Mouse (Mus musculus) forebrain, embryonic 15.5 days (tissue): Measurements from ENCODE around the gene Polr2j. TPM values are rescaled to one million over a fixed set of nuclear protein-coding genes. Genes with fewer than 3 reads are reported as not detected.

Source experiments
- ATAC-seq: fragments of 200-750 bp; cut with Nextera tagmentation; replicated peaks from 2 replicates; pipeline ENCODE4 v1.8.0; 2017; ENCODE audit warnings: mild to moderate bottlenecking, moderate TSS enrichment, moderate library complexity
- H3K27ac ChIP-seq: fragments of 300-500 bp; sonication (generic); replicated peaks from 2 replicates; pipeline ENCODE4 v1.5.1; 2015; ENCODE audit warnings: mild to moderate bottlenecking, inconsistent platforms
- H3K27me3 ChIP-seq: fragments of 300-500 bp; sonication (generic); 2 replicates; pipeline ENCODE4 v1.6.1; 2015; ENCODE audit warnings: inconsistent platforms
- H3K36me3 ChIP-seq: fragments of 300-500 bp; sonication (generic); 2 replicates; pipeline ENCODE4 v1.6.1; 2015; ENCODE audit warnings: mild to moderate bottlenecking, inconsistent platforms
- H3K4me1 ChIP-seq: fragments of 300-500 bp; sonication (generic); 2 replicates; pipeline ENCODE4 v1.6.1; 2015; ENCODE audit warnings: inconsistent platforms
- H3K4me2 ChIP-seq: fragments of 300-500 bp; sonication (generic); replicated peaks from 2 replicates; pipeline ENCODE4 v1.6.1; 2015; ENCODE audit warnings: mild to moderate bottlenecking, inconsistent platforms
- H3K4me3 ChIP-seq: fragments of 300-500 bp; sonication (generic); 2 replicates; pipeline ENCODE4 v1.5.1; 2015; ENCODE audit warnings: mild to moderate bottlenecking, inconsistent platforms
- H3K9ac ChIP-seq: fragments of 300-500 bp; sonication (generic); replicated peaks from 2 replicates; pipeline ENCODE4 v1.6.1; 2015; ENCODE audit warnings: mild to moderate bottlenecking, inconsistent platforms
- H3K9me3 ChIP-seq: fragments of 300-500 bp; sonication (generic); 2 replicates; pipeline ENCODE4 v1.6.1; 2016; ENCODE audit warnings: inconsistent platforms
- WGBS: fragments of 180-500 bp; shearing (Covaris S2); methylation state at CpG from one replicate; pipeline ENCODE4 v1.1.7; 2015; ENCODE audit warnings: mixed read lengths; 5-methylcytosine and 5-hydroxymethylcytosine counted together
- polyA plus RNA-seq: library from polyadenylated mRNA; unstranded; fragments of >200 nt; fragmentation: Nextera tagmentation; extraction: Ambion mirVana; gene quantifications from 2 replicates; pipeline ENCODE4 v1.2.1, GENCODE M21; 2015

Gene Polr2j
- polyA plus RNA-seq, 1 experiment from 2014 or later: 230 TPM

DNA sequence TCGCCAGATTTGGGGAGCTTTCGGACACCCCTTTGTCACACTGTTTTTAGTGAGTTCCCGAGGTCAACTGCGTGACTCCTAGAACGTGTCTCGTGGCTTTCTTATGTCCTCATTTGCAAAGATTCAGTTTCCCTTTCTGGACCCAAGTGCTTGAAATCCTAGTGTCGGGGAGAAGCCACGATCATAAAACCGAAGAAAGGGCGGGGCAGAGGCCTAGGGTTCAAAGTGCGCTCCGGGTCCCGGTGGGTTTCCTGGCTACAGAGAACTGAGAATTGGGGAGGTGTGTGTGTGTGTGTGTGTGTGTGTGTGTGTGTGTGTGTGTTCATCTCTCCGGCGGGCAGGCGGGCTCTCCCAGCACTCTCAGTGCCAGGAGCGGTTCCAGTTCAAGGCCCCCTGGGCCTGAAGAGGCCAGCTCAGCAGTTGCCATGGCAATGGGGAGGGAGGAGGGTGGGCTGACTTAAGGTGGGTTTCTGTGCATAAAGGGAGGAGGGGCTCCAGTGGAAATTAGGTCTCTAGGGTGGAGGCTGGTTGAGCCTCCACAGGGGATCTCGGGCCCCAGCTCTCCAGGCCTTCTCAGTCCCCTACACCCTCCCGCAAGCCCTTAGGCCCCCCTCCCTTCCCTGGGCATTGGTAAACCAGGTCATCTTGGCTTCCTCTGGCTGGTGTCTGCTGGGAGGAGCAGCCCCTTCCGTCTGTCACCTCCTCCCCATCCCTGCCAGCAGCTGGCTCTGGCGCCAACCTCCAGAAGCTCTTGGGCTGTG lies 31.4 kb upstream of the Polr2j start:
- H3K9me3 ChIP-seq: no peaks in the 10 kb centered on the region
- WGBS: 7% methylated on average over 20 of the region's 21 CpGs
- no peaks in the 10 kb centered on the region for H3K36me3 ChIP-seq
- peaks cover 21% of the 10 kb centered on the region for H3K4me1 ChIP-seq
- 0 out of 2 replicates have a peak, but pooled peaks cover 9% of the 10 kb centered on the region for H3K27me3 ChIP-seq
- H3K4me3 ChIP-seq: peak overlapping the region; percentile 60
- H3K9ac ChIP-seq: 0 out of 2 replicates have a peak overlapping the region, but pooled peaks have one; percentile 14
- ATAC-seq: no peak
- no peak overlapping the region for H3K27ac ChIP-seq
- peak overlapping the region; percentile 96 for H3K4me2 ChIP-seq

DNA sequence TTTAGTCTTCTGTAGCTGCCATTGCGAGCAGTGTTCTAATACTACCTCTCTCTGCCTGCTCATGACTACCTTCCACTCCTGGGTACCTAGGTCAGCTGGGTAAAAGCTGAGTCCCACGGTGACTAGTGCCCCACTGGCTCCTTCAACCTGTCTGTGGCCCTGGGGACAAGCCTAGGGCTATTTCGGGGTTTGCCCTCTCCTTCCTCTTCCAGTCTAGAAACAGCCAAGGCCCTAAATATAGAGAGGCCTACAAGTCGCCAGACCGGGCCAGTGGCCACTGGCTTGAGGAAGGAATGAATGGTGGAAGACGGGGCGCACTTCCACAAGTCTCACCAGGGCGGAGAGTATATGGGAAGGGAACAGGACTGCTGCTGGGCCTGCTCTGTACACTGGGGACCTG lies 30.1 kb upstream of the Polr2j start:
- ATAC-seq: no peak
- no peaks in the 10 kb centered on the region for H3K36me3 ChIP-seq
- 0 out of 2 replicates have a peak, but pooled peaks cover 9% of the 10 kb centered on the region for H3K27me3 ChIP-seq
- 93% methylated on average over 8 of the region's 8 CpGs for WGBS
- H3K27ac ChIP-seq: no peak overlapping the region
- H3K4me3 ChIP-seq: no peak overlapping the region
- no peak overlapping the region for H3K9ac ChIP-seq
- no peak overlapping the region for H3K4me2 ChIP-seq
- no peaks in the 10 kb centered on the region for H3K9me3 ChIP-seq
- H3K4me1 ChIP-seq: peaks cover 21% of the 10 kb centered on the region

DNA sequence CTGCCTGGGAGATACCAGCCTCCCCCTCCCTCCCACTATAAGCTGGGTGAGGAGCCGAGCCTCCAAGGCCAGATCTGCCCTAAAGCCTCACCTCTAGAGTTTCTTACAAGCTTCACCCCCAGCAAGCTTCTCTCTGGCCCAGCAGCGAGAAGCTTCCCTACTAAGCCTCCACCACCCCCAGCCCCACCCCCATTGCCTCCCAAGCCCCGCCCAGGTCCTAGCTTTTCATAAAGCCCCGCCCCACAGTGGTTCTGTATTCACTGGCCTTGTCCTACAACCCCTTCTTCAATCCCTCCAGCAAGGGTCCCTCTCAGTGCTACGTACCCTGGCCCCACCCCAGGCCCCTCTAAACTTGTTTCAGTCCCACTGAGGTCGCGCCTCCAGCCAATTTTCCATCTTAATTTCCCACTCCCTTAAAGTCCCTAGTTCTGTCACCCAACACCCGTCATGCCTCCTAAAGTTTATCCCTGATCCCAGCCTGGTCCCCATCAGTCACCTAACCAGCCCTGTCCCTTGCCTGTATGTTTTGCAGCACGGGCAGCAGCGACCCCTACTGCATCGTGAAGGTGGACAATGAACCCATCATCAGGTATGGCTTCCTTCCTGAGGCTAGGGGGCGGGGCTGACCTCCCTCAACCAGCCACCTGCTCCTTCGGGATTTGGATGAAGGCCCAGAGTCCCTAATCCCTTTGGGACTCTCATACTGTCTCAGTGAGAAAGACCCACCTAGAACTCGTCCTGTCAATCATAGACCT lies 27.4 kb upstream of the Polr2j start:
- 14% methylated on average over 14 of the region's 14 CpGs for WGBS
- Histone ChIP-seq H3K4me1 (peaks cover 16% of the 10 kb centered on the region), H3K4me3 (no peak overlapping the region), H3K27ac (no peak overlapping the region), H3K9ac (no peak overlapping the region), H3K4me2 (no peak overlapping the region), H3K27me3 (0 out of 2 replicates have a peak, but pooled peaks cover 8% of the 10 kb centered on the region), H3K9me3 (no peaks in the 10 kb centered on the region), H3K36me3 (no peaks in the 10 kb centered on the region)
- no peak for ATAC-seq

DNA sequence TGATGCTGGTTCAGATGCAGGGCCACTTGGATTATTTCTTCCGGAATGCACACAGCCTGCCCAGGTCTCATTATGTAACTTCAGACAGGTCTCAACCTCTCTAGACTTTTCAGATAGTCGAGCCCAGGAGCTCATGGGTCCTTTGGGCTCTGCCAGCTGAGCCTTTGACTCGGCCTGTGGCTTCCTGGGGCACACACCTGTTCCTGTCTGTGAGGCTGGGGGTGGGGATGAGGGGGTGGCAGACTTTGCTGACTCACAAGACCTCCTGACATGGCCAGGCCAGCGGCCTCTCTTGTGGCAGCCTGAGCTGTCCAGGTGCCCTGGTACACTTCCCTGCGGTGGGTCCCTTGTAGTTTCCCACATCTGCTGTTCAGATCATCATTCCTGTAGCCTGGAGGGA lies 24.5 kb upstream of the Polr2j start:
- no peak for ATAC-seq
- Histone ChIP-seq H3K27me3 (no peaks in the 10 kb centered on the region), H3K27ac (no peak overlapping the region), H3K9ac (no peak overlapping the region), H3K9me3 (no peaks in the 10 kb centered on the region), H3K4me1 (no peaks in the 10 kb centered on the region), H3K4me2 (no peak overlapping the region), H3K36me3 (no peaks in the 10 kb centered on the region), H3K4me3 (no peak overlapping the region)
- 74% methylated on average over 5 of the region's 5 CpGs for whole genome bisulfite sequencing

DNA sequence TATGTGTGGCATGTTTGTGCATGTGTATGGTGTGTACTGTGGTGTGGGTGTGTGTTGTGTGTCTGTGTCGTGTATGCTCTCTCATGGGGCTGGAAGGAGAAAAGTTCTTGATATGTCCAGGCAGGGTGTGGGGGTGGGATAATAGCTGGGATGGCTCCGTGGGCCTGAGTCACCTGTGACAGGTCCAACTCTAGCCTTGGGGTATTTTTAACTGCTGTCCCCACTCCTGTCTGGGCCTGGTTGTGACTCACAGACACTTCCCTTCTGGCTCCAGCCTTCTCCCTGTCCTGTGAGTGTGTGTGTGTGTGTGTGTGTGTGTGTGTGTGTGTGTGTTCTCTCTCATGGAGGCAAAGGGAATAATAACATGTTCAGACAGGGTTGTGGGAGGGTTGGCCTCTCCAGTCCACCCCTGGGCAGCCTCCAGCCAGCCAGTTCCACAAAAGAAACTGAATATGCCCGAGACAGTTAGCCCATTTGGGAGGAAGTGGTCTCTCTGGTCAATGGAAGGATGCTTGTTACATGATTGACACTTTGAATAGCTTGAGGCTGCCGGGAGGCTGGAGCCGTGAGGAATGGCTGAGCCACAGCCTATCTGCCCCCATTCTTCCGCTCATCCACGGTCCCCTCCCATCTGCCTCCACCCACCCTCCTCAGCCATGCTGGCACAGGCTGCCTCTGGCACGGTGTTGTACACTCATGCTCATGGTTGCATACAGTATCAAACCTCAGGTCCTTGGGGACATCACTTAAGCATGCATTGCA lies 22.0 kb upstream of the Polr2j start:
- H3K4me2 ChIP-seq: no peak overlapping the region
- no peaks in the 10 kb centered on the region for H3K27me3 ChIP-seq
- ATAC-seq: no peak
- no peaks in the 10 kb centered on the region for H3K4me1 ChIP-seq
- H3K4me3 ChIP-seq: no peak overlapping the region
- no peak overlapping the region for H3K27ac ChIP-seq
- H3K36me3 ChIP-seq: no peaks in the 10 kb centered on the region
- no peak overlapping the region for H3K9ac ChIP-seq
- WGBS: 48% methylated on average over 8 of the region's 8 CpGs
- no peaks in the 10 kb centered on the region for H3K9me3 ChIP-seq

DNA sequence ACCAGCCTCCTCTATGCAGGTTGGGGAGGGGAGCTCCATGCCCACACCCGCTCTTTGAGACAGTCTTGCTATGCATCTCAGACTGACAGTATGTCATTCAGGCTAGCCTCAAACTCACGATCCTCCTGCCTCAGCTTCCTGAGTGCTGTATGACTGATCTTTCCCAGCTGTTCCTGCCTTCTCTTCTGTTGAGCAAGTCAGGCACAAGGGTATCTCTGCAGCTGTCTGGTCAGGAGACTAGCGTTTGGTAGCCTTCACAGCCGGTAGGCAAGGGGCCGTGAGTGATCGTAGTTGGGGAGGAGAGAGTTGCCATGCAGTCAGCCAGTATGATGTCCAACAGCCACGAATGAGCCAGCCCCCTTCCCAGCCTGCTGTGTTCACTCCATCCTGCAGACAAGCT lies 21.3 kb upstream of the Polr2j start:
- Histone ChIP-seq H3K9me3 (no peaks in the 10 kb centered on the region), H3K9ac (no peak overlapping the region), H3K27me3 (no peaks in the 10 kb centered on the region), H3K36me3 (no peaks in the 10 kb centered on the region), H3K4me3 (no peak overlapping the region), H3K27ac (no peak overlapping the region), H3K4me2 (no peak overlapping the region), H3K4me1 (no peaks in the 10 kb centered on the region)
- no peak for ATAC-seq
- 72% methylated on average over 7 of the region's 7 CpGs for WGBS

DNA sequence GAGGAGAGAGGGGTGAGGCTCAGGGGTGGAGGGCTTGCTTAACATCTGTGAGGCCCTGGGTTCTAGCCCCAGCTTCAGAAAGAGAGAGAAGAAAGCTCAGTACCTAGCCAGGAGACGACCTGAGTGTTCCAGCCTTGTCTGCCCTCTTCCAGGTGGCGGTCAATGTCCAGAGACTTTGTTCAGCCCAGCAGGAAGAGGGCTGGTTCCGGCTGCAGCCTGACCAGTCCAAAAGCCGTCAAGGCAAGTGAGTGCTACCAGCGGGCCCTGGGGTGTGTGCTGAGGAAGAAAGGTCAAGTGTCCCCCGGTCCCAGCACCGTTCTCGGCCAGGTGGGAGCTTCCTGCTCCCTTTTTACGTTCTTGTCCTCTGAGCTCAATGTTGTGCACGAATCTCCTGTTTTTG lies 17.9 kb upstream of the Polr2j start:
- no peak for ATAC-seq
- Histone ChIP-seq H3K36me3 (no peaks in the 10 kb centered on the region), H3K9me3 (no peaks in the 10 kb centered on the region), H3K27me3 (no peaks in the 10 kb centered on the region), H3K9ac (no peak overlapping the region), H3K4me2 (no peak overlapping the region), H3K27ac (no peak overlapping the region), H3K4me1 (peaks cover 9% of the 10 kb centered on the region), H3K4me3 (no peak overlapping the region)
- 84% methylated on average over 10 of the region's 10 CpGs for WGBS

DNA sequence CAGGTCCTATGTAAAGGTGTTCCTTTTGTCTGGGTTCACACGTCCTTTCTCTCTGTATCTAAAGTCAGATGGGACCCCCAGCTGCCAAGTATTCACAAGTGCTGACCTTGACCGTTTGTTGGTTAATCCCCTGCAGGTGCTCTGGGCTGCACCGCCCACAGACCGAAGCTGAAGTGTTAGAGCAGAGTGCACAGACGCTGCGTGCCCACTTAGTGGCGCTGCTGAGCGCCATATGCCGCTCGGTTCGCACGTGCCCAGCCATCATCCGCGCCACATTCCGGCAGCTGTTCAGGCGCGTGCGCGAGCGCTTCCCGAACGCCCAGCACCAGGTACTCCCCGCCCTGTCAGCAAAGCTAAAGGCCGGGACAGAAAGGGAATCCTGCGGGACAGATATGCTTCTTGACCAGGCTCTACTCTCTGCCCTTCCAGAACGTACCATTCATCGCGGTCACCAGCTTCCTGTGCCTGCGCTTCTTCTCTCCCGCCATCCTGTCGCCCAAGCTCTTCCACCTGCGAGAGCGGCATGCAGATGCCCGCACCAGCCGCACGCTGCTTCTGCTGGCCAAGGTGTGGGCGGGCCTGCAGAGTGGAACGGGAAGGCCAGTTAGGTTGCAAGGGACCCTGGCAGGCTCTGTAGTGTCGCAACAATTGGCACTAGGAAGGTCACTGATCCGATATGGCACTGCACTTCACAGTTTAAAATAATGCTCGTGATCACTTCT lies 14.2 kb upstream of the Polr2j start:
- WGBS: 5% methylated on average over 41 of the region's 41 CpGs
- Histone ChIP-seq H3K4me2 (peak overlapping the region; percentile 82), H3K9ac (peak overlapping the region; percentile 49), H3K4me1 (peaks cover 9% of the 10 kb centered on the region), H3K27ac (no peak overlapping the region), H3K4me3 (peak overlapping the region; percentile 46), H3K9me3 (no peaks in the 10 kb centered on the region), H3K36me3 (no peaks in the 10 kb centered on the region), H3K27me3 (no peaks in the 10 kb centered on the region)
- ATAC-seq: peak; percentile 91

DNA sequence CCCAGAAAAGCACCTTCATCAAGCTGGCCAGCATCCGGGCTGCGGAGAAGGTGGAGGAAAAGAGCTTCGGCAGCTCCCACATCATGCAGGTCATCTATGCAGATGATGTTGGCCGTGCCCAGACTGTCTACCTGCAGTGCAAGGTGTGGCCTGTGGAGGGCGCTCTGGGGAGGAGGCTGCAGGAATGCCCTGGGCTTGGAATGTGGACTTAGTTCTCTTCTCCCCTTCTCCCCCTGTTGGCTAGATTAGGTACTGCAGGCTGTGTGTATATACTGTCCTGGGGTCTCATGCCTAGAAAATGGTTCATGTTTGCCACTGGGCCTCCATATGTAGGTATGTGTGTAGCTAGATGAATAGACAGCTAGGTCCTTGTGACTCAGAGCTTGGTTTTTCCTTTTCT lies 11.9 kb upstream of the Polr2j start:
- 80% methylated on average over 5 of the region's 5 CpGs for WGBS
- Histone ChIP-seq H3K4me3 (no peak overlapping the region), H3K9me3 (no peaks in the 10 kb centered on the region), H3K4me1 (peaks cover 9% of the 10 kb centered on the region), H3K27me3 (no peaks in the 10 kb centered on the region), H3K27ac (no peak overlapping the region), H3K4me2 (no peak overlapping the region), H3K9ac (no peak overlapping the region), H3K36me3 (no peaks in the 10 kb centered on the region)
- ATAC-seq: no peak

DNA sequence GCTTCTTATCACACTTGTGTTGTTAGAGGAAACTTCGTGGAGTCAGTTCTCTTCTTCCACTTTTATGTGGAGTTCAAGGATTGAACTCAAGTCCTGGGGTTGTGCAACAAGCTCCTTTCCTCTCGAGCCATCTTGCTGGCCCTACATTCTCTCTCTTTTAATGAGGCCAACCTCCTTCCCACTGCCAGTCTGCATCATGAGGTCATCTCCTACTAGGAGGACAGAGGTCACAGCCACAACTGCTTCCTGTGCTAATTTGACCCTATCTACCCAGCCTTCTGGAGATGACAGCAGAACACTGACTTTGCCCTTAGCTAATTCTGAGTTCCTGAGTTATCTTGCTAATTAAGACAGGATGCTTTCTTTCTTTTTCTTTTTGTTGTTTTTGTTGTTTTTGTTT lies 7.9 kb upstream of the Polr2j start:
- Histone ChIP-seq H3K4me1 (no peaks in the 10 kb centered on the region), H3K27ac (no peak overlapping the region), H3K4me2 (no peak overlapping the region), H3K9ac (no peak overlapping the region), H3K36me3 (no peaks in the 10 kb centered on the region), H3K4me3 (no peak overlapping the region), H3K9me3 (no peaks in the 10 kb centered on the region), H3K27me3 (no peaks in the 10 kb centered on the region)
- 55% methylated on average over 2 of the region's 2 CpGs for WGBS
- no peak for ATAC-seq

DNA sequence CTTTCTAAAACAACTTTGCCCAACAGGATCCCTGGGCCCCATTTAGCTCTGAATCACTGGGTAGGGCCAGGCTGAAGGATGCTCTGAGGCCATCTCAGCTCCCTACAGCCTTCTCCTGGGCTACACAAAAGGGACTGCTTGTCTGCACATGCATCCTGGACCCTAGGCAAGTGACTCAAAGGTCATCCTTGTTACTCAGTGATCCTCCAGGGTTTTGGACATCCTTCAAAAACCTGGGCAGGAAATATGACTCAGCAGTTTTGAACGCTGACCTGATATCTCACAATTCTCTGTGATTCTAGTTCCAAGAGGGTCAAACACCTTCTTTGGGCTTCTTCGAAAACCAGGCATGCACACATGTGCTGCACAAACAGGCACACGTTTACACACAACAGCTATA lies 7.4 kb upstream of the Polr2j start:
- Histone ChIP-seq H3K4me2 (no peak overlapping the region), H3K27me3 (no peaks in the 10 kb centered on the region), H3K9ac (no peak overlapping the region), H3K4me3 (no peak overlapping the region), H3K36me3 (no peaks in the 10 kb centered on the region), H3K4me1 (no peaks in the 10 kb centered on the region), H3K27ac (no peak overlapping the region), H3K9me3 (no peaks in the 10 kb centered on the region)
- ATAC-seq: no peak
- 77% methylated on average over 3 of the region's 3 CpGs for WGBS
